Mouse (Mus musculus) subcutaneous adipose tissue, adult 2 months (tissue): ENCODE results near the gene Spint1. TPM values are rescaled to one million over a fixed set of nuclear protein-coding genes. Genes with fewer than 3 reads are reported as not detected.

Experiments
- polyA plus RNA-seq: library from polyadenylated mRNA; depleted of rRNA; stranded (reverse); fragments of >200 nt; gene quantifications from 2 replicates; pipeline ENCODE4 v1.2.3, GENCODE M21; 2012; ENCODE audit warnings: low replicate concordance; rRNA removed

Gene Spint1
- polyA plus RNA-seq: 0.62 and 26.6 TPM in 2 replicates

DNA sequence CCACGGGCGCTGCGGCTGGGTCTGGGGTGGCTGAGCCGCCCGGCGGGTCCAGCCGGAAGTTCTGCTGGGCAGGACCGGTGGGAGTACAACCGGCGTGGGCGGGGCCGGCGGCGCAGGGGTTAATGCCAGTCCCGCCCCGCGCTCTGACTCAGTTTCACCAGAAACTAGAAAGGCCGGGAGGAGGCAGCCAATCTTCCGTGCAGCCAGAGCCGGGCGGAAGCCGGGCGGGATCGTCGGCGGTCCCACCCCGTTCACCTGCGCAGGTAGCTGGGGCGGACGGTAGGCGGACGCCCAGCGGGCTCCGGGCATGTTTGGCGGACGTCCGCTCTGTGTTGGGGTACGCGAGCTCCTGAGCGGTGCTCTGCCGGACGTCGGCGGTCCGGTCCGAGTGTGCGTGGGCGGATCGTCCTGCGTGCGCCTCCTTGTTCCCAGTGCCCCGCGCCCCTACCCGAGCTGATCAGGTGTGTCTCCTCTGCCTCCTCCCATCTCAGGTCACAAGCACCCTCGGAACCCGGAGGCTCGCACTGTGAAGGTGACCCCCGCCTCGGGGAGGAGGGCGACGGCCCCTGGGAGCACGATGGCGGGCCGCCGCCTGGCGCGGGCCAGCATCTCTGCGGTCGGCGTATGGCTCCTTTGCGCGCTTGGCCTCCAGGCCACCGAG lies at the start of gene Spint1:
Gene Spint1 (plus strand): TSS at position 153 of the 661 bp plus-strand sequence.

DNA sequence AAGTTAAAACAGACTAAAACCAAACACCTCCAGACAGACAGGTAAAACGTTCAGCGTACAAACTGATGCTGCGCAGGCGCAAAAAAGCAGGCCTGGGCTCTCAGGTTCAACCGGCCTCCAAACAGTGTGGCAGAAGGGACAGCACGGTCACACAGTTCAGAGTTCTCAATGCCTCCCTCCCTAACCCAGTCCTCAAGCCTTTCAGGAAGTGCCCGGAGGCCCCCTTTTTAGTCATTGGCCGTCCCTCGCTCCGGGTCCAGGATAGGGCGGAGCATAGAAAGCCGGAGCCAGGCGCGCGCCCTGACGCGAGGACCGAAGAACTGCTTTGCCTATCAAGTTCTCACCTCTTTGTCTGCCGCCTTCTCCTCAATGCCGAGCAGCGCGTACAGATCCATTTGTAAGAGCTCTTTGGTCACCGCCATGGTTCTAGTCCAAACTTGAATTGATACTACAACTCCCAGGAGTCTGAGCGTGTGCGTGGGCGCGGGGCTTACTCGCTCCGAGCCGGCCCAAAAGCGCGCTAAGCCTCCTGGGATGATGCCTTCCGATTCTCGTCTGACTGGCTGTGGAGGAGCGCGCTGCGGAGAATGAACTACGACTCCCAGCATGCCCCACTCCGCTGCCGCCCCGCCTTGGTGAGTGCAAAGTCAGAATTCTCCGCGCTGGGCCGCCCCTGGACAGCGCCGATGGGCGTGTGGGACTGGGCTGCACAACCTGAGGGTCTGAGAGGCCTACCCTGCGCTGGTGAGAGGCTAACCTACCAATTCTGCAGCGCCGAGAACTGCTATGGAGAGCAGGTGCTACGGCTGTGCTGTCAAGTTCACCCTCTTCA lies 28.6 kb upstream of the Spint1 start, which contains the start of the genes Zfyve19 and Dnajc17:
Gene Zfyve19 (plus strand): TSS at position 274 of the 832 bp plus-strand sequence.
Gene Dnajc17 (minus strand): TSS at position 452 of the 832 bp plus-strand sequence.

DNA sequence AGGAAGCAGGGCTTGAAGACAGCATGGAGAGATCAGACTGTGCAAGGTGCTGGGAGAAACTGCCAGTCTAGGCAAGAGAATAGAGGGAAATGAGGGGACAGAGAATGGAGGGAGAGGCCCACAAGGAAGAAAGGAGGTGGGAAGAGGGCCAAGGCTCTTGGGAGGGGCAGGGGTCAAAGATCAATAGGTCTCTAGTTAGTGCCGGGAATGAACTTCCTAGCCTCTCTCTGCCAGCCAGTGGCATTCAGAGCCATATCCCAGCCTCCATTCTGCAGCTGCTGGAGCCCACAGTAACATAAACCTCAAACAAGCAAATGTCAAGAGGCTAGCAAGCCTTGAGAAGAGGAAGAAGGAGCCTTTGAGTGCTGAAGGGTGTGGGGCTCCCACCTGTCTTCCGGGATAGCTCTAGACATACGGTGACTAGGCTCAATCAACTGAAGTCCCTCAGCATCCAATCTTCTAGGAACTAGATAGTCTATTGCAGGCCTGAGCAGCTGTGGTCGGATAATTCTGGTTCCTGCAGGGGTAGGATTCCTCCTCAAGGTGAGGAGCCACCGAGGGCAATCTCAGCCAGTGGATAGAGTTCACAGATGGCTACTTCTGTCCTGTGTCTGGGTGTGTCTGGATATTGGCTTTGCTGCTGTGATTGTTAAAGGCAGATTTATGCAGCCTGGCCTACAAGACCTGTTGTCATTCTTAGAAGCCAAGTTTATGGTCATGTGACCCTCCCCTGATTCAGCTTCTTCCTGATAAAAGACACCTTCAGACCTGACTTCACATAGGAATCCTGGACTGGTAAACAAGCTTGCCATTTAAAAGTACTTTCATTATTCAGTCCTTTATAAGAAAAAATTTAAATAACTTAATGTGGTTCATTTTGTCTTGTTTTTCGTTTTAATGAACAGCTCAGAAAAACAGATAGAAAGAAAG lies 7.1 kb upstream of the Spint1 start, which contains the start of gene Ppp1r14d:
Gene Ppp1r14d (minus strand): TSS at position 132 of the 930 bp plus-strand sequence.

DNA sequence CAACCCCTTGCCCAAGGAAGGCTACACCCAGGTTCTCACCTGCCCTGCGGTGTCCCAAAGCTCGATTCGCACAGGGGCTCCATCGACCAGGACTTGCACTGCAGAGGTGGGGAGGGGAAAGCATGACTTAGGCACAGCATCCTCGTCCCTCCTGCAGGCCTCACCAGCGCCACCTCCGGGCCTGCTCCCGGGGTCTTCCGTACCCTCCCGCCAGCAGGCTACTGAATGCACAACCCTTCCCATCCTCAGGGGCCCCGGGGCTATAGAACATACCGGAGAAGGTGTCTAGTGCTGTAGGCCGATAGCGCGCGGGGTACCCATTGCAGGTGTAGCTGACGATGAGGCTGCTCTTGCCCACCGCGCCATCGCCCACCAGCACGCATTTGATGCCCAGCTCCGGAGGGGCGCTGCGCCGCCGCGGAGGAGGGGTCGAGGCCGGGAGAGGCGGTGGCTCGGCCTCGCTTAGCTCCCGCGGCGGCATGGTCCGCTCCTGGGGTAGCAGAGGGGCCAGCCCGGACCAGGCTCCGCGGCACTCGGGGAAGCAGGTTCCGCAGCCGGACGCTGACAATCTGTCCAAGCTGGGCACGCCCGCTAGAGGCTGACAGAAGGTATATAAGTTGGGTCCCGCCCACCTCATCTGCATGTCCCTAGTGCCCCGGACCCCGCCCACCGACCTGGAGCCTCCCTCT lies 33.6 kb downstream of the Spint1 start, which contains the start of gene Rhov:
Gene Rhov (minus strand): TSS at position 630 of the 689 bp plus-strand sequence.

DNA sequence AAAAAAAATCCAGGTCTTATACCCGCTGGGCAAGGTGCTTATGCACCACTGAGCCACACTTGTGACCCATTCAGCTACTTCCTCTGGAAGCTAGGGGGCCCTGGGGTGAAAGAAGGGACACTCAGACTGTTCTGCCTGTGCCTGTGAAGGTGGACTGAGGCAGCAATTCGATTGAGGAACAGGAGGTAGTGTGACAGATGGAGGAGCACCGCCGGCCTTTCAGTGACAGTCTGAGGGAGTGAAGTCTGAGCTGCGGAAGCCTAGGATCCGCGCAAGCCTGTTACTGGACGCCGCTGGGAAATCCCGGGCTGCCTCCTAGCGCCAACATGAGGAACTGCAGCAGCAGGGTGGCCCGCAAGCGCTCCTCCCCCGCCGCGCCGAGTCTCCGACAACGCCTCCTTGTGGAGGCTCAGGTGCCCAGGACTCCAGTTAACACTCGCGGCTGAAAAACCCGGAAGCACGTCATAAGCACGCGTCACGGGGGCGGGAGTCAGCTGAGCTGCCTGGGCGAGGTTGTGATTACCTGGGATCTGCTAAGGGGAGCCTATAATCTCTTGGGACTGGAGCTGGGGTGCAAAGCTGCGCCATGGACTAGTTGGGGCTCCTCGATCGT lies 51.2 kb downstream of the Spint1 start, which contains the start of gene Vps18:
Gene Vps18 (plus strand): TSS at position 471 of the 613 bp plus-strand sequence.

Other genes starting within 250 kb of the Spint1 start
- 12.4 and 12.8 TPM in 2 replicates for gene Ccdc32, start 208.0 kb upstream of the Spint1 start, polyA plus RNA-seq
- 3.0 and 6.3 TPM in 2 replicates for gene Rpusd2, start 202.6 kb upstream of the Spint1 start, polyA plus RNA-seq
- 0.06 and 0.42 TPM in 2 replicates for gene Knl1, start 190.2 kb upstream of the Spint1 start, polyA plus RNA-seq
- gene Rad51, start 124.6 kb upstream of the Spint1 start, polyA plus RNA-seq: 1.3 and 10.3 TPM in 2 replicates
- gene Rmdn3, start 80.3 kb upstream of the Spint1 start, polyA plus RNA-seq: 24.6 and 39.6 TPM in 2 replicates
- gene Gchfr, start 69.6 kb upstream of the Spint1 start, polyA plus RNA-seq: 2.2 and 40.9 TPM in 2 replicates
- 0.59 TPM in 1 of 2 replicates, not detected in the other for gene Gm14137, start 62.9 kb upstream of the Spint1 start, polyA plus RNA-seq
- gene Zfyve19, start 28.7 kb upstream of the Spint1 start, polyA plus RNA-seq: 47.9 and 51.2 TPM in 2 replicates
- gene Dnajc17, start 28.6 kb upstream of the Spint1 start, polyA plus RNA-seq: 3.0 and 5.0 TPM in 2 replicates
- 0.33 TPM in 1 of 2 replicates, not detected in the other for gene Ppp1r14d, start 7.5 kb upstream of the Spint1 start, polyA plus RNA-seq
- gene Rhov, start 33.9 kb downstream of the Spint1 start, polyA plus RNA-seq: 0.10 and 0.26 TPM in 2 replicates
- gene Vps18, start 51.4 kb downstream of the Spint1 start, polyA plus RNA-seq: 19.4 and 28.2 TPM in 2 replicates
- 29.0 and 61.0 TPM in 2 replicates for gene Dll4, start 88.4 kb downstream of the Spint1 start, polyA plus RNA-seq
- gene Chac1, start 113.9 kb downstream of the Spint1 start, polyA plus RNA-seq: 5.2 and 12.0 TPM in 2 replicates
- gene Ino80, start 240.3 kb downstream of the Spint1 start, polyA plus RNA-seq: 8.3 and 11.0 TPM in 2 replicates